Mouse (Mus musculus): ENCODE data around the gene Gca.

DNA sequence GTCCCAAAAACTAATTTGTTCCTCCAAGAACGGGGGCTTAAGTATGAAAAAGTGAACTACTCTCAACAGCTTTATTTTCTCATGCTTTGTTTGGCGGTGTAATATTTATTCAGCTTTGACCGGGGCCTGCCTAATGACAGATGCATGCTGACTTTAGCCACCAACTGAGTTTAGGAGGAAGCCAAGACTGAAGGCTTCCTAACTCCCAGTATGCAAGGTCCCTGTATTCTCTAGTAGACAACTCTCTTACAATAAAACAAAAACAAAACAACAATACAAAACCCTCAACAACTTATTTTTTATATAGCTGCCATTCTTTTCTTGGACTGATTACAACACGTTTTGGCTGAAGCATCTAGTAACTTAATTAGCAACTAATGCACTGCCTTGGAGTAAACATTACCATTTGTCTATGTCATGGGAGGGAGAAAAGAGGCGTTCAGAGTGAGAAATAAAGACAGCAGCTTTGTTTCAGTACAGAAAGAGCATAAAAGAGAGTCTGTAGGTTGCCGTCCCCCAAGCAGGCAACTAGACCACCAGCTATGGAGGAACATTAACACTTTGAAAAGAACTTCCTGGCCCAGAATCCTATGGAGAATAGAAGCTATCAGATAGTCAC, 17.3 kb upstream of the Gca start:
- TF ChIP-seq POLR2A (IDR thresholded peaks at IDR 0.05; ENCODE audit: borderline replicate concordance, control insufficient read depth, low read depth, low read length) = no peak
- no peak for TF ChIP-seq CTCF (IDR thresholded peaks at IDR 0.05; ENCODE audit: control insufficient read depth, insufficient read depth, low read length)
